Mouse (Mus musculus) liver, postnatal 0 days (tissue): Measurements from ENCODE around the gene Gm9821. TPM values are rescaled to one million over a fixed set of nuclear protein-coding genes. Genes with fewer than 3 reads are reported as not detected.

ENCODE experiments used
- ATAC-seq: fragments of 200-750 bp; cut with Nextera tagmentation; 2 replicates; pipeline ENCODE4 v1.8.0; 2017; ENCODE audit warnings: mild to moderate bottlenecking, moderate library complexity
- DNase-seq: peaks from one replicate; pipeline ENCODE4 v3.0.0-alpha.2; 2016
- H3K27ac ChIP-seq: fragments of 300-500 bp; sonication (generic); 2 replicates; pipeline ENCODE4 v1.5.1; 2014; ENCODE audit warnings: antibody characterized with exemption, moderate library complexity, mild to moderate bottlenecking, low read depth
- H3K27me3 ChIP-seq: fragments of 300-500 bp; sonication (generic); 2 replicates; pipeline ENCODE4 v1.6.1; 2014; ENCODE audit warnings: low read length, control low read depth, mixed read lengths; ENCODE audit not compliant: insufficient read depth
- H3K36me3 ChIP-seq: fragments of 300-500 bp; sonication (generic); replicated peaks from 2 replicates; pipeline ENCODE4 v1.6.1; 2014; ENCODE audit warnings: mild to moderate bottlenecking, control low read depth, low read length, moderate library complexity, mixed read lengths; ENCODE audit not compliant: insufficient read depth
- H3K4me1 ChIP-seq: fragments of 300-500 bp; sonication (generic); 2 replicates; pipeline ENCODE4 v1.6.1; 2014; ENCODE audit warnings: antibody characterized with exemption, mild to moderate bottlenecking, control low read depth; ENCODE audit not compliant: insufficient read depth
- H3K4me2 ChIP-seq: fragments of 300-500 bp; sonication (generic); 2 replicates; pipeline ENCODE4 v1.6.1; 2014; ENCODE audit warnings: low read depth, mild to moderate bottlenecking, low read length, moderate library complexity, mixed read lengths
- H3K4me3 ChIP-seq: fragments of 300-500 bp; sonication (generic); 2 replicates; pipeline ENCODE4 v1.5.1; 2014; ENCODE audit warnings: low read depth, low read length
- H3K9ac ChIP-seq: fragments of 300-500 bp; sonication (generic); replicated peaks from 2 replicates; pipeline ENCODE4 v1.6.1; 2014; ENCODE audit warnings: mild to moderate bottlenecking, moderate library complexity
- H3K9me3 ChIP-seq: fragments of 300-500 bp; sonication (generic); 2 replicates; pipeline ENCODE4 v1.6.1; 2016; ENCODE audit warnings: mild to moderate bottlenecking, control low read depth, low read length, mixed read lengths
- CTCF ChIP-seq: sonication (generic); IDR thresholded peaks from 2 replicates; pipeline ENCODE4 v1.5.1; 2016; ENCODE audit warnings: antibody characterized with exemption, low read depth
- EP300 ChIP-seq: IDR thresholded peaks from 2 replicates; pipeline ENCODE4 v1.6.1; 2016; ENCODE audit warnings: antibody characterized with exemption, low read depth, mild to moderate bottlenecking
- WGBS: fragments of 180-500 bp; shearing (Covaris S2); extraction: QIAGEN DNeasy Blood & Tissue Kit; methylation state at CpG from one replicate; pipeline ENCODE4 v1.1.7; 2014; ENCODE audit not compliant: insufficient replicate concordance; 5-methylcytosine and 5-hydroxymethylcytosine counted together
- polyA plus RNA-seq: library from polyadenylated mRNA; unstranded; fragments of >200 nt; fragmentation: Nextera tagmentation; extraction: Ambion mirVana; gene quantifications from 2 replicates; pipeline ENCODE4 v1.2.1, GENCODE M21; 2015

Gene Gm9821
- polyA plus RNA-seq, 1 experiment from 2014 or later, result 0.20 TPM

GRCm38 (mm10) chr2:91933471-91933870 is 12.0 kb upstream of the Gm9821 start:
- H3K27me3 ChIP-seq, result peaks cover 19% of the 10 kb centered on the region
- peaks cover 22% of the 10 kb centered on the region for H3K4me1 ChIP-seq
- no peak overlapping the region for H3K9ac ChIP-seq
- DNase-seq, result no peak
- peaks cover 50% of the 10 kb centered on the region for H3K36me3 ChIP-seq
- no peaks in the 10 kb centered on the region for H3K9me3 ChIP-seq
- no peak overlapping the region for H3K4me3 ChIP-seq
- no peak overlapping the region for H3K4me2 ChIP-seq
- TF ChIP-seq CTCF (no peak), EP300 (no peak)
- WGBS, result 75% methylated on average over 9 of the region's 9 CpGs
- H3K27ac ChIP-seq, result no peak overlapping the region
- no peak for ATAC-seq

GRCm38 (mm10) chr2:91934016-91934415 is 11.5 kb upstream of the Gm9821 start:
- WGBS, result 49% methylated on average over 8 of the region's 8 CpGs
- TF ChIP-seq CTCF, result no peak
- TF ChIP-seq EP300, result no peak
- H3K4me2 ChIP-seq, result no peak overlapping the region

DNA sequence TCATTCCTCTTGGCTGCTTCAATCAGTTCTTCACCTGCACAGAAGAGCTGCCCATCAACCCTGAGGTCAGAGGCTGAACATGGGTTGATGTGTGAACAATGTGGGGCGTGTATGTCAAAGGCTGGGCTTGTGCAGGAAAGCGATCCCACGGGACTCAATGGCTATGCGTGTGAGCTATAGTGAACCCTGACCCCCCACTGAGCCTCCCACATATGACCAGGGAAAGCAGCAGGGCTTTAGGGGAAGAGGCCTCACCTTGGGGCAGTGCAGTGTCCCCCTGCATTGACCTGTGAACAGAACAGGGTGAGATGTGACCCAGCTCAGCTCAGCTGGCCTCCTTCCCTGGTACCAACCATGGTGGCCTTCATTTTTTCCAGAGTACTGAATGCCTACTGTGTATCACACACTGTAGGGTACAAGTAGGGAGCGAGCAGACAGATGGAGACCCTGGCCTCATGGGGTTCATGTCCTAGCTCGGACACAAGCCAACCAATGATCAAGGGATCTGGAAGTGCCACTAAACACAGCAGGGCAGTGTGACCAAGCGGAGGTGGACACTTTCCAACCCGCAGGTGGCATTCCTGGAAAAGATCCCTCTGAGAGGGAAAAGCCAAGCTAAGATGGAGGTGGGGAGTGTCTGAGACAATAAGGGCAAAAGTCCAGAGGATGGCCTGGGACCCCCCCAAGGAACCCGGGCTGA is 10.5 kb upstream of the Gm9821 start:
- DNase-seq (no peak), ATAC-seq (no peak)
- Histone ChIP-seq H3K36me3 (peaks cover 65% of the 10 kb centered on the region), H3K9me3 (no peaks in the 10 kb centered on the region), H3K4me2 (no peak overlapping the region), H3K27ac (no peak overlapping the region), H3K27me3 (peaks cover 14% of the 10 kb centered on the region), H3K4me3 (no peak overlapping the region), H3K4me1 (peaks cover 22% of the 10 kb centered on the region), H3K9ac (no peak overlapping the region)
- TF ChIP-seq EP300 (no peak), CTCF (no peak)
- 80% methylated on average over 9 of the region's 9 CpGs for WGBS

More at GRCm38 (mm10) chr2:91934016-91934415, 11.5 kb upstream of the Gm9821 start:
- no peak overlapping the region for H3K27ac ChIP-seq
- H3K36me3 ChIP-seq, result peaks cover 56% of the 10 kb centered on the region
- DNase-seq (no peak), ATAC-seq (no peak)
- H3K9me3 ChIP-seq, result no peaks in the 10 kb centered on the region
- H3K27me3 ChIP-seq, result peaks cover 14% of the 10 kb centered on the region
- no peak overlapping the region for H3K4me3 ChIP-seq
- peaks cover 22% of the 10 kb centered on the region for H3K4me1 ChIP-seq
- H3K9ac ChIP-seq, result no peak overlapping the region

GRCm38 (mm10) chr2:91936154-91936553 is 9.3 kb upstream of the Gm9821 start:
- TF ChIP-seq EP300, result no peak
- no peak for TF ChIP-seq CTCF
- Histone ChIP-seq H3K4me3 (no peak overlapping the region), H3K9me3 (no peaks in the 10 kb centered on the region), H3K9ac (no peak overlapping the region), H3K27ac (no peak overlapping the region), H3K36me3 (peaks cover 74% of the 10 kb centered on the region), H3K4me1 (peaks cover 14% of the 10 kb centered on the region), H3K27me3 (peaks cover 7% of the 10 kb centered on the region), H3K4me2 (no peak overlapping the region)
- WGBS, result 92% methylated on average over 7 of the region's 7 CpGs
- ATAC-seq (no peak), DNase-seq (no peak)

DNA sequence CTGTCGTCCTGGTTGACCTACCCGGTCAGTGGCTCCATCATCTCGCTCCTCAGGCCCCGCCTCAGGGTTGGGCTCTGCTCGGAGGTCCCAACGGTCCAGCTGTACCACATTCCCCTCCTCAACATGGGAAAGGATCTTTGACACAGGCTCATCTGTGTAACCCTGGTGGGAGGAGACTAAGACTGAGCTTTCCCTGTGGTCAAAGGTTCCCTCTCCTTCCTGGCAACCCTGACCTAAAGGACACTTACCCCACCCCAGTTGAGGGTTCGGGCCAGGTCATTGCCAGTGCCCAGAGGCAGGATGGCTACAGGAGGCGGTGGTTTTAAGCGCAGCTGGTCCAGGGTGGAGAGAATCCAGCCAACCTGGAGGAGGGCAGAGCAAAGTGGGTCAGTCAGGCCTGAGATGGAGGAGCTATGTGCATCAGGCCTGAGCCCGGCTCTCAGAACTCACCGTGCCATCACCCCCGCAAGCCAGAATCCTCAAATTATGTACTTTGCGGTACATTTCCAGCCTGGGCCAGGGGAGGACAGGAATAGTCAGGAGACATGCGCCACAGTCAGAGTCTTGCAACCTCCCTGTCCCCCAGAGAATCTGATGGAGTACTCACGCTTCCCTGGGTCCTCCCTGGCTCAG is 6.1 kb upstream of the Gm9821 start:
- ATAC-seq (no peak), DNase-seq (no peak)
- H3K9ac ChIP-seq, result no peak overlapping the region
- 92% methylated on average over 15 of the region's 15 CpGs for WGBS
- H3K9me3 ChIP-seq, result no peaks in the 10 kb centered on the region
- TF ChIP-seq CTCF, result no peak
- TF ChIP-seq EP300, result no peak
- no peak overlapping the region for H3K4me3 ChIP-seq
- H3K4me1 ChIP-seq, result peaks cover under 1% of the 10 kb centered on the region; the same call in 1 of the 2 replicates
- H3K4me2 ChIP-seq, result no peak overlapping the region
- H3K27ac ChIP-seq, result no peak overlapping the region
- peaks cover 78% of the 10 kb centered on the region for H3K36me3 ChIP-seq
- H3K27me3 ChIP-seq, result no peaks in the 10 kb centered on the region

- Histone ChIP-seq H3K4me2 (no peak overlapping the region), H3K9me3 (no peaks in the 10 kb centered on the region), H3K36me3 (peaks cover 68% of the 10 kb centered on the region), H3K9ac (no peak overlapping the region), H3K4me1 (peaks cover 14% of the 10 kb centered on the region), H3K27me3 (no peaks in the 10 kb centered on the region), H3K4me3 (no peak overlapping the region), H3K27ac (no peak overlapping the region)
- TF ChIP-seq CTCF (peak; percentile 65), EP300 (no peak)
- ATAC-seq (no peak), DNase-seq (peak; percentile 51)
- WGBS, result 87% methylated on average over 6 of the region's 6 CpGs
Measured at GRCm38 (mm10) chr2:91942356-91942755, 3.1 kb upstream of the Gm9821 start.
